Mouse (Mus musculus) heart, adult 2 months (tissue): ENCODE measurements around the gene Ankrd11.

Experiments used
- CTCF ChIP-seq: fragments of 200-600 bp; IDR thresholded peaks from 2 replicates; pipeline ENCODE4 v1.8.1; 2022; ENCODE audit warnings: antibody characterized with exemption, mild to moderate bottlenecking, moderate library complexity
- EP300 ChIP-seq: fragments of 200-500 bp; IDR thresholded peaks from 2 replicates; pipeline ENCODE4 v1.6.1; 2011; ENCODE audit warnings: low read depth, low read length, control low read depth; ENCODE audit not compliant: insufficient read depth
- POLR2A ChIP-seq: fragments of 200-500 bp; IDR thresholded peaks from 2 replicates; pipeline ENCODE4 v1.6.1; 2011; ENCODE audit warnings: mild to moderate bottlenecking, low read depth, low read length, control low read depth; ENCODE audit not compliant: insufficient read depth

DNA sequence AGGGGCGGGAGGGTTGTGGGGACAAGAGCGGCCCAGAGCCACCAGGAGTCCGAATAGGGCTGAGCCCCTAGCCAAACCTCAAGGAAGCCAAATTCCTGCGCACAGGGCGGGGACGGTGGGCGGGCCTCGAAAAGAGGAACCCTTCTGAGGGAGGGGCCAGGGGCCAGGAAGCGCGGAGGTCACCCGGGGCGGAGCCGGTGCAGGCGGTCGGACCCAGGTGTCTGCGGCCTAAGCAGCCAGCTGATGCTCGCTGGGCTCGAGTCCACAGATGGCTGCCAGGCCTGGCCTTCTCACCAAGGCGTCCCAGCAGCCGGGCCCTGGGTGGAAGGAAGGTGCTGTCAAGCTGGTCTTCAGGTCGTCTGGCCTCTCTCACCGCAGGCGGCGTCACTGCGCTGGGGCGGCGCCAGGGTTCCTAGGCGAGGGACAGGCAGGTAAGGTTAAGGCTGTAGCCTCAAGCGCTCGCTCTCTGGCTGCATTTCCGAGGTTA is 171.7 kb downstream of the Ankrd11 start:
- TF ChIP-seq CTCF: no peak
- no peak for TF ChIP-seq POLR2A
- TF ChIP-seq EP300: no peak
